Mouse (Mus musculus): ENCODE measurements around the gene Zfhx3. TPM values are rescaled to one million over a fixed set of nuclear protein-coding genes. Genes with fewer than 3 reads are reported as not detected.

Zfhx3 gene
- polyA plus RNA-seq, 1 experiment, result 2.2 TPM

DNA sequence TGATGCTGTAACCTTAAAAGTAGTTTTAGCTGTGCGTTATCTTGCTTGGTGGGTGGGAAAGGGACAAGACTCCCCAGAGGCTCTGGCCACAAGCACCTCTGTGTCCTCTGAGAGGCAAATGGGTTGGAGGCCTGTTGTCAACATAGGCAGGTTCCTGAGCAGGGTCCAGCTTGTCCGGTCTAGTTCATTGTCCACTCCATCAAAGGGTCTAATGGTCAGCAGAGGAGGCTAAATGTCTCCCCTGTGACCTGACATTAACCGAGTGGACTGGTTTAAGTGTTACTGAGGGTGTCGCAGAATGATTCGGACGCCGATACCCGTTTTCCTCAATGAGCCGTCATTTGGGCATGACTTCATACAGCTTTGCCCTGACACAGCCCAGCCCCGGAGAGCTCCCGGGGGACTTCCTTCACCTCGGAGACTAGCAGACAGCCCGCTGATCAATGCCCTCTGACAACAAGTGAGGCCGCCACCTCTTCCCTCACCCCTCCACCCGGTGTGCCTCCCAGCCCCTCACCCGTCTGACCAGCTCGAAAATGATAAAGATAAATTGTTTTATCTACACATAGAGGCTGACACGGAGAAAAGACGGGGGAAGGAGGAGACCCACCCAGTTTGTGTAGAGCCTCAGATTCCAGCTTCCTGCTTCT, 298.7 kb downstream of the Zfhx3 start:
- no peak for DNase-seq (ENCODE audit: low read depth)

DNA sequence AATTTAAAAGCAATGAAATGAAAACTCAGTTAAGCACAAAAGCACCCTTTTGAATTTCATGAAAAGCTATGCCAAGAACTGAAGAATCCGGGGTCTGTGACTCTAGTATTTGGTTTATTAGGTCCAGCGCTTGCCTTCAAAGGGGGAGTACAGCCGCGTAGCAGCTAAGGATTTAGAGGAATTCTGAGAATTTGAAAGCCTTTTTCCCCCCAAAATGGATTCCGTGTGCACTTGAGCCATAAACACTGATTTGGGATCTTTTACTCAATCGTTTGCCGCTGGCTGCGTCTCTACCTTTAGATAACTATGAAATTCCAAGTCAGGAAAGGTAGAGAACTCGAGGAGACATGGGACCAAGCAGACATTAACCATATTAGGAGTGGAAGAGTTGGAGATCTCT, 300.8 kb downstream of the Zfhx3 start:
- no peak for DNase-seq (ENCODE audit: low read depth)

DNA sequence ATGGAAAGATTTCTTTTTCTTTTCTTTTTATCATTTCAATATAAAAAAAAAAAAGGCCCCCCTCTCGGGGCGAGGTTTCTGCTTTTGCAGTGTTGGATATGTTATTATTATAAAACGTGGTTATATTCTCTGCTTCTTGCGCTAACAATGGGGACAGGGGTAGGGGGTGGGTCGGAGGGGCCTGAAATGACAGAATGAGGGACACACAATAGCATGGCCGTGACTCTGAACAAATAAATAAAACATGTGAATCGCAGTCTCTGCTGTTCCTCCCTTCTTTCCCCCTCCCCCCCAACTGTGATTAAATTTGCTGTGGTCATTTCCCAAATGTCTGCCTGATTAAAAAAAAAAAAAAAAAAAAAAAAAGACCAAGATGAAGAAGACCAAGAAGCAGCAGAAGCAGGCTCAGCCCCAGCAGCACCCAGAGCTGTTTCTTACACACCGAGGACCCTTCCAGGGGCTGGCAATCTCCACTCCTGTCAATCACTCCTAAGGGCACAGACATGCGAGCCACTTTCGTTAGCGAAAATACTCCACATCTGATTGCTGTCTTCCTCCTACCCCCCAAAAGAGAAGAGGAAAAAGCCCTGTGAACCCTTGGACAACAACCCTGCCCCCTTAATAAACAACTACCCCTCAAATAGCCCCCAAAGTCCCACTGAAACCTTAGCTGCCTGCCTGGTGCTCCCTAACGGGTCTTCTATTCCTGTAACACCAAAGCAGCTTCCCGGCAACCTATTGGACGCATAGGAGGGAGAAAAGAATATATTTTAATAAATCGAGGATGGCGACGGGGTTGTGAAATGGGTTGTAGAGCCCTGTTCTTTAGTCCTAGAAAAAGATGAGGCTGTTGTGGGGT, 302.4 kb downstream of the Zfhx3 start:
- no peak for DNase-seq (ENCODE audit: low read depth)

DNA sequence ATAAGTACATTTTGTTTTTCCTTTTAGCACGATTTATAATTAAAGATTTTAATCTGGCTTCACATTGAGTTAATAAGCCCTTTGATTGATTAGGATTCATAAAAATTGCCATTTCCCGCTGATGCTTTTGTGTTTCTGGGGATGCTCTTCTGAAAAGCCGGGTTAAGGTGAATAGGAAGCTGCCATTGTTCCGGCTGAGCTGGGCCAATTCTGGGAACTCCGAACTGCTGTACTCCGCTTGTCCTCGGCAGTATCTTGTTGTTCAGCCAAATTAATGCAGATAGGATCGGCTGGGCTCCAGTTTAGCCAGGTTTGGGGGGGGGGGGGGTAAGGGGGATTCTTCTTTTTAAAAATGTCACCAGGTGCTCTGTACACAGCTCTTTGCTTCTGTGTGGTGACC, 303.1 kb downstream of the Zfhx3 start:
- no peak for DNase-seq (ENCODE audit: low read depth)

DNA sequence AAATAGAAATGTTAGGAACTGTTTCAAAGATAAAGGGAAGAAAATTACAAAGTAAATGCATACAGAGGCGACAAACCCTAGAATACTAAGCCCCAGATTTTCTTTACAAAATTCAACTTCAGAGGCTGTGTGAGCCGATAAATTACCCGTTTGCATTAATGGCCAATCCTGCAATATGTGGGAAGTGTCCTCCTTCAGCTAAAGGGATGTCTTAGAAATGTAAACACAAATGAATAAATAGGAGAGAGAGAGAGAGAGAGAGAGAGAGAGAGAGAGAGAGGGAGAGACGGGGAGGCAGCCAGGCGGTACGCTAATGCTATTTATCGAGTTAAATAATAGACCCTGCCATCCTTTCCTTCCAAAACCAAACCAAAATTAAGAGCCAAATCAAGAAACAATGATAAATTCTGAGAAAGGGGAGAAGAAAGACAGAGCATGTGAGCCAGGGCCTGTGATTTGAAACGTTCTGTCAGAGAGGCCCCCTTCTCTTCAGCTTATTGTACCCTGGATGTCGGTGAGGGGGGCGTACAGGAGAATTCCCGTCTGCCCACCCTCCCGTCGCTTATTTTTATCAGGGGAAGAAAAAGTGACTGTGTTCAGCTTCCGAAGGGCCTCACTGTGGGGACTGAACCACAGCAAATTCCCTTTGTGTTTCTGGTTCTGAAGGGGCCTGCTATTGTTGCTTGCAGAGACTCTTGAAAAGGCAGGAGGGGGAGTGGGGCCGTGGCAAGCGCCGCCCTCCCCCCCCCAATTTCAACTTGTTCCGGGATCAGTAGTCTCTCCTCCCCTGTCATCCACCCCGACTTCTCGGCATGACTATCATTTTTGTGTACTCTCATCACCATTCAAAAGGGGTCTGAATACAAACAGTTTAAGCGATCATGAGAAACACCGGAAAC, 303.8 kb downstream of the Zfhx3 start:
- DNase-seq (ENCODE audit: low read depth), result no peak

DNA sequence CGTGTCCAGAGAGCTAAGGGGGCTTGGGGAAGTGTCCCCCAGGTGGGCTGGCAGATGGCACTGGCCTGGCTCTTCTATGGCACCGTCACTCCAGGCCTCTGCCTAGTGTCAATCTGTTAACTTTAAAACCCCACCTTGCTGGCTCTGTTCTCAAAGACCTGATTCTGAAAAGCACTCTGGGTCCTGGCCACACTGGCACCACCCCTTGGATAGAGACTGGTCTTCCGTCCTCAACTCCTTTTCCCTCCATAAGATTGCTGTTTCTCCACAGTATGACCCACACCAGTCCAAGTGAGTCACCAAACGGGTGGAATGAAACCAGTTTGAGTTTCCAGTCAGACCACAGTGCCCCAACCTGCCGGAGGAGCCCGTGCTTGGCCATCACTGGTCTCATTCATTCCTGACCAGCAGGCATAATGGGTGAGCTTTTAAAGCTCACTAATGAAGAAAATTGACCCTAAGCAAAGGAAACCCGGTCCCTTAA, 304.5 kb downstream of the Zfhx3 start:
- no peak for DNase-seq (ENCODE audit: low read depth)

DNA sequence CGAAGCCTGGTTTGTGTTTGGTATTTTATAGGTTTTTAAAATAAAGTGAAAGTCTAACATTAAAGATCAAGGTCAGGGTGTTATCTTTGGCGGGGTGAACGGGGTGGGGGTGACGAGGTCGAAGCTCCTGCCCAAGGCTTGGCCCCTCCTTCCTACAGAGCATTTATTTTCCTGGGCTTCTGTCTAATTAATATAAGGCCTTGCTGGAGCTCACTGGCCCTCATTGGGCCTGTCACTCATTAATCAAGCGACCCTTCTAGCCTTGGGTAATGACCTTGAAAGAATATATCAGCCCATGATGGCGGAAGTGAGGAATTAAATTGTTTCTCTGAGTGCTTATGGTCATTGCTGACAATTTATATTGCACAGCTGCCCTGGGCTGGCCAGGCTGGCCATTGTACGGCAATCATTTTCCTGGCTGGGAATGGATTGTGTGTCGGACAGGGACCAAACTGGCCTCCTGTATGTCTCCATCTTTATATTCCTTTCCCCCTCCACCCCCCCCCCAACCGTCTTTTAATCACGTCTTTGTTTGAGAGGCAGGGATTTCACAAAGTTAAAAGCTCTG, 322.2 kb downstream of the Zfhx3 start:
- no peak for DNase-seq (ENCODE audit: low read depth)

DNA sequence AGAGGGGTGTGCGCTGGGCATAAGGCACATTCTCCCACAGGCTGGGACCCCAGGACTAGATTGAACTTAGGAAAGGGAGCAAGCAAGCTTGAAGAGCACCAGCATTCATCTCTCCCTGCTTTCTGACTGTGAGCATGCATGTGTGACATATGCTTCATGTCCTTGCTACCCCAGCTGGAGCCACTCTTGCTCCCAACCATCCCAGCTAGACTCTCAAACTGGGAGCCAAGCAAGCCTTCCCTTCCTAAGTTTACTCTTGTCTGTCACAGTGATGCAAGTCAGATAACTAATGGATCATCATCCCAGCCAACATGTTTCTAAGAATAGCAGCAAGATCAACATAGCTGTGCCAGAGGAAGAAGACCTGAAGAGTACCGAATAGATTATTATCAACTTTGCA, 335.5 kb downstream of the Zfhx3 start:
- no peak for DNase-seq (ENCODE audit: low read depth)

DNA sequence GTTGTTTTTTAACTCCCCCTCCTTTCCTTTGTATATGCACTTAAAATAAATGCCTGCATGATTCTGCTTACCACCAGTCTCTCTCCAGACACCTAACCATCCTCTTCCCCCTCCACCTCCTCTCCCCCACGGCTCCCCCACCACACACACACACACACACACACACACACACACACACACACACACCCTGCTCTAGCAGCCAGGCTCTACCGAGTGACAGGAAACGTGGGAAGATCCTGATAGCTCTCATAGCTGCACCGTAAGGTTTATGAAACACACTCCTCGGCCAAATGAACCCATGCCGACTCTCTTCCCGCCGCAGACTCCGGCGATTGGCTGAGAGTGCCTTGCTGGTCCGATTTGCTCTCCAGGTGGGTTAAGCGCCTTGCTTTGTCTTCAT, 339.5 kb downstream of the Zfhx3 start:
- no peak for DNase-seq (ENCODE audit: low read depth)

DNA sequence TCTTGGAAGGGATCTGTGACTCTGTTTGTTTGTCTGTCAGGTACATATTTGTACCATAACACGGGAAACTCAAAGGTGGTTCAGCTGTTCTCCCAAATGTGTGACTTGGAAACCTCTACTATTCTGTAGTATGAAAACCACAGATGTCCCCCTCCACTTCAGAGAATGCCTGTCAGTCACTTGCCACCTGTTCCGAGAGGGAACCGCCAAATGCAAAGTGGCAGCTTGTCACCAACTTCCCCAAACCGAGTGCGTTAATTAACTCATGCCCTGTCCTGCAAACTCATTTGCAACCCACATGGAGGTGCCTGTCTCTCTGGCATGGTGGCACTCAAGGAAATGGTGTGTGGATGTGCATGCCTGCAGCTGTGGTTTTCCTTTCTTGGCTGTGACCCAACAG, 343.7 kb downstream of the Zfhx3 start:
- DNase-seq (ENCODE audit: low read depth), result no peak

DNA sequence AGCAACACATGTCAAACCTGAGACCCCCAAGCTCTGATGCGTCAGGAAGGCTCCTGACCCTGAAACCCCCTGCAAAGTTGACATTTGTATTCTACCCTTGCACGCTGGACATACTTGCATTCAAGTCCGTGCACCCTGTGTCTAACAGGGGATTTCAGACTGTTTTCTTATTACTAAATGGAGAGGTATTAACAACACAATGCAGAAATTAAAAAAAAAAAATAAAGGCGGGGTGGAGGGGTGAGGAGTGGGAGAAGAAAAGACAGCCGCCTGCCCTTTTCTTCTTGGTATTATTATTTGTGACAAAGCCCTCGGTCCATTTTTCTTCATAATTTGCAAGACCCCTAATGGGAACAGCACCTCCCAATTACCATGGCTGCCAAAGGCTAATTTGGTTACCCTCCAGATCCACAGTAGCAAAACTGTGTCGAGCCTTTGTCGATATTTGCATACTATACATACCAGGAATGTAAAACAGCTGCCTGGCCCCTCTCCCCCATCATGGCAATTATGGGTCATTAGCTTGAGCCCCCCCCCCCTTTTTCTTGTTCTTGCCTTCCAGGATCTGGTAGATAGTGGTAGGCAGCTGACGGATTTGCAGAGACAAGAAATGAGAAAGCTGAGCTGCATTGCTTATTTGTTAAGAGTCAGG, 358.6 kb downstream of the Zfhx3 start:
- no peak for DNase-seq (ENCODE audit: low read depth)

DNA sequence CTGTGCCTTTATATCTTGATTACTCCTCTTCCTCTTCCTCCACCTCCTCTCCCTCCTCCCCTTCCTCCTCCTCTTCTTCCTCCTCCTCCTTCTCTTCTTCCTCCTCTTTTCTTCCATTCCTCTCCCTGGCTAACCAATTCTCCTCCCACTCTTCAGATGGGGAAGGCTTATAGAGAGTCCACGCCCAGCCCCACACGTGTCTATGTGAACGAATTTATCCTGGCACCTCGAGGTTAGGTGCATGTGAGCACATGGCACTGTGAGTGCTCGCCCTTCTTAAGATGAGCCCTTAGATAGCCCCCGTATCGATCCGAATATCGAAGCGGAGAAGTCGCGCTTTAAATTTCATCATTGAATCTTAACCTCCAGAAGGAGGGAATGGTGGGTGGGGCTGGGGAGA, 359.2 kb downstream of the Zfhx3 start:
- DNase-seq (ENCODE audit: low read depth), result no peak

DNA sequence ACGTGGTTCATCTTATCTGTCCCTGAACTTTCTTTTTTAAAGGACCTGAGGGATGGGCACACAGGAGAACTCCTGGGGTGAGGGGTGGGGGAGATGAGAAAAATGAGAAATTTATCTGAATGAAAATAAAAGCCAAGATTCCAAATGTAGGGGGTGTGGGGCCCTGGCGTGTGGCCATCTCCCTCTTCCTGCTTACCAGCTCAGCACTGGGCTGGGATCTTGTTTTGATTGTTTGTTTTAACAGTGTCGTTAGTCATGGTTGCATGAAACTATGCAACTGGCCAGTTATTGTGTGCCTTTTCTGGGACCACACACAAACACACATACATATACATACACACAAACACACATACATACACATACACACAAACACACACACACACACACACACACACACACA, 362.9 kb downstream of the Zfhx3 start:
- no peak for DNase-seq (ENCODE audit: low read depth)

DNA sequence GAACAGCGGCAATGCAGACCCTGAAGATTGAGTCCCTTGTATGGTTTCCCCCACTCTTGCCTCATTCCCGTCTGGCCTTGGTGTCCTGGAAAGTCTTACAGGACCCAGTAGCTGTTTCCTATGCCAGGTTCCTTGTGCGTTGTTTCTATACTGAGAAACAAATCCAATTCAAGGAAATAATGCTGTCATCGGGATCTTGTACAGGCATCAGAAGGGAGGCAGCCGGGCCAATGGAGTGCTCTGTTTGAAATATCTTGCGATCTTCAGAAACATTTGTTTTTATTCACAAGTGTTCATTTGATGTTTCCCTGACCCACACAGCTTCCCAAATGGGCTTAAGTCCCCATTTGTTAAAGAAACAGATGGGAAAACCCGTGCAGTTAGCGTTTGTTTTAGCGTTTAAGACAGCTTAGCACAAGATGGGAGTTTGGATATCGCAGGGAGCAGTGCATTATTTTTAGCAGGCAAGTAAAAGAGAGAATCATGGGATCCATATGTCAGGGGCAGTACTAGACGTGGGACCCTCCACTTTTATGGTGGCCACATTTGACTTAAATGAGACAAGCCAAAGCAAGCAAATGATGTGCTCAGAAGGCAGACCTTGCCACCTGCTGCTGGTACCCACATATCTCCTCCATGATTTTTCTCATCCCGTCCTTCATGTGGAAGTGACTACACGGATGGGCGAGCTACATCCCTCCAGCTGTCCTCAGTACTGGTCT, 367.2 kb downstream of the Zfhx3 start:
- DNase-seq (ENCODE audit: low read depth), result no peak

DNA sequence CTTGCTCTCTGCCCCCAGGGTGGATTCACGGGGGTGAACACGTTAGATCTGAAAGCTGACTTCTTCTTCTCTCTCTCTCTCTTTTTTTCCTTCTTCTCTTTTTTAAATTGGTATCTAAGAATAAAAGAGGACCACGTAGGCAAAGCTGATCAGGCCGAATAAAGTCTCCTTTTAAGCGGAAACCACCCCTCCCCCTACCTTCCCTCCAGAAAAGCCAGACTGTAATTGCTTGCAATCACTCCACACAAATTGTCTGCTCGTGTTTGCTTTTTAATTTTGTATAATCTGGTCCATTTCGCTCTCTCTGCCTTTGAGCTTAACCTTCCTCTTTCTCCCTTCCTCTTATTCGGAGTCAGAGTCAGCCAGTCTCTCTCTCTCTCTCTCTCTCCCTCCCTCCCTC, 372.6 kb downstream of the Zfhx3 start:
- DNase-seq (ENCODE audit: low read depth), result no peak

DNA sequence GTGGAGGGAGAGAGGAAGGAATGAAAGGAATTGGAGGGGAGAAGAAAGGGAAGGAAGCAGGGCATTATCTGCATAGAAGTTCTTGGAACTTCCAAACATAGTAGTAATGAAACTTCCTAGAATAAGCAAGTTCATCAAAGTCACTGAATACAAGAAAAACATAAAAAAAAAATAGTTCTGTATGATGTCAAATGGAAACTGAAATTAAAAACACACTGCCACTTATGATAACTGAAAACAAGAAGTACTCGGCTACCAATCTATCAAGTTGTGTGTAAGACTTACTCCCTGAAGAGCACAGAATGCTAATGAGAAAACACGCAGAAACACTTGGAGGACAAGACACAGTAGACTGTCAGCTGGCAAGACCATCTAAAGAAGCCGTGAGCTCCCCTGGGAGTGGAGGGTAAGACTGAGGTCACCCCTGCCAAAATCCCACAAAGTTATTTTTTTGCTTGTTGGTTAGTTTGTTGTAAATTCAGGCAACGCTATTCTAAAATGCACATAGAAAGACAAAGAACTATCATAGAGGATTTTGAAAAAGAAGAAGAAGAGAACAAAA, 375.2 kb downstream of the Zfhx3 start:
- no peak for DNase-seq (ENCODE audit: low read depth)

DNA sequence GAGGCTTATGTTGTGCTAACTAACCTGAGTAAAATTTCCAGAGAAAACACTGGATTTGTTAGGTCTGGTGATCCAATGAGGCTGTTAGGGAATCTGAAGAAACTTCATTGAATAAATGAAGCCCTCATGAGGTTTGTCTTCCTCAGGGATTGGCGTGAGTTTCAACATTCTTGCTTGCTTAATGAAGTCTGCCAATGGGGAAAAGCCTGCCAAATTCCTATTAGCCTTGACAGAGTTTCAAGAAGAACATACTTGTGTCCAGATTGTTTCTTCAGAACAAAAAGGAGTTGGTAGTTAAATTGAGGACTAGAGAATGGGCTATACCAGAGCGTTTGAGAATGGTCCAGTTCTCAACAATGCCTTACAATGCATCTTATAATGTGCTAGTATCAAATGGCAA, 385.3 kb downstream of the Zfhx3 start:
- DNase-seq (ENCODE audit: low read depth), result no peak

DNA sequence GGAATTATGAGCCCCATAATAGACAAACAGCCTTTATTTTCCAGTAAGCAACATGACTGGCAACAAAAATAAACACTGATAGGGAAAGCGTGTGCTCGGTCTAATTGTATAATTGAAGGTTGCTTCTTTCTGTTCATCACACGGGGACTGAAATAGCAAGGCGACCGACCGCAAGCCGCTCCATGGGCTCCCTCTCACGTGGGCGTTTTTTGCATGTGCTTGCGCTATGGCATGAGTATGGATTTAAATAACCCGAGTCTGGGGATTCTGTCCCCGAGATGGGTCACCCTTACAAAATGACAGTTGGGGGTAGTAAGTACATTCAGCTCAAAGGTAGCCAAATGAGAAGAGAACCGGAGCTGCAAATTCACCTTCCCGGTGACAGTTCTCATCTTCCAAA, 405.9 kb downstream of the Zfhx3 start:
- DNase-seq (ENCODE audit: low read depth), result no peak

DNA sequence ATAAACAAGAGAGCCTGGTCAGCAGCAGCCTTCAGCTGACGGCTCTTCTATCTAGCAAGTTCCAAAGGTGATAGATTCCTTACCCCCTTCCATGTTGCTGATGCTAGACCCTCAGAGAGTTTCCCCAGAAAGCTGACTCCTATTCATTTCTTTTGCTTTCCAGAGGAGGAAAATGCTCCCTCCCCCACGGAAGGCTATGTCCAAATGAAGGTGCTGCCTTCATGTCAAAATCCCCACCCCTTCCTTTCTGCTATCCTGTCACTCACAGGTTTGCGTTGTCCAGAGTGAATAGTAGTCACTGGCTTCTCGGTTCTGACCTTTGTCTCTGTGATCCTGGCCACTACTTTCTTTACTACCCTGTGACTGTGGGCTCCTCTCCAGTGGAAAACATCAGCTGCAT, 406.3 kb downstream of the Zfhx3 start:
- DNase-seq (ENCODE audit: low read depth), result no peak

DNA sequence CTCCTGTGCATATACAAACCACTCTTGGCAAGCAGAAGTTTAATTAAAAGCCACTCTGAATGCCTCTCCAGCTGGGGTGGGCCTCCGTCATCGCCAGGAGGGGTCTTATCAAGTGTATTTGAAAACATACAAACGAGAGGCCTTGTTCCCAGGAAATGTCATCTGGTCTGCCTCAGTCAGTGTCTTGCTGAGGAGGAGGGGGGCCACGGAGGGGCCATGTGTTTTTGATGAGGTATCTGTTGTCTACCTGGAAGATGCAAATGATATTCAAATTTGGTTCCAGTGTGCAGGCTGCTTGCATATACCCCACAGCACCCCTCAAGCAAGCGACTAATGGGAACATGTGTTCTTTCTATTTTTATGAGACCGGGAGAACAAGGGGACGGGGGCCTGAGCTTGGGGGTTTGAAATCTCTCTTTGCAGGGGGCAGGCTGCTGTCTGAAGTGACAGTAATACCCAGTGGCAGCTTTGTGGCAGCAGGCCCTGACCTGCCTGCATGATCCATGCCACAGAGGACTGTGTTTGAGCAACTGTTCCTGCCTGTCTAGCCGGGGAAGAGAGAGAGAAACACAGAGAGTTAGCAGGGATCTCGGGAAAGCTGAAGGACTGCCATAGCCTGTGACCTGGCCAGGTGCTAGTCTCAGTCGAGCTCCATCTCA, 412.8 kb downstream of the Zfhx3 start:
- DNase-seq (ENCODE audit: low read depth), result no peak
